19 mouse cellular contexts compared by ENCODE assay signal in the genomic region with DNA sequence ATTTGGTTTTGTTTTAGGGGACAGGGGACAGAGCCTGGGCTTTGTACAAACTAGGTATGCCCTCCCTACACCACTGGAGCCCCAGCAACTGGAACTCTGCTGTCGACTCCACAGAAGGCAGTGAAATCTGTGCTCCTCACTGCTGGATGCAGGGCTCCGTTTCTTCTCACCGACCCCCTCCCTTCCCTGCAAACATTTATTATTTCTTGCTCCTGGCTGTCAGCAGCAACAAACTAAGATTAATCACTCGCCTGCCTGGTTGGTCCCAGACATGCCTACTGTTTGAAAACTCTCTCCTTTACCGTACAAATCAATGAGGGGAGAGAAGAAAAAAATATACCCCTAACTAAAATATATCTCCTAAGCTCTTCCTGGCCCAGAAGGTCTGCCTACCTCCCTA. TPM values are rescaled to one million over a fixed set of nuclear protein-coding genes. Genes with fewer than 3 reads are reported as not detected.
DNase-seq lines count a peak whose midpoint lies in the region; ATAC-seq and TF ChIP-seq lines count a peak whose summit lies in the region.
"Had no signal": no experiment of that assay in that cellular context is flagged by ENCODE, and none has a peak within 500 bp of the region (broad histone marks: within the 10 kb centered on the region; RNA-seq: fewer than 3 reads in every experiment).

No protein-coding gene starts in this region.

- no peak for DNase-seq in heart, adult 9 months (ENCODE audit: low spot score in 2 of 2)
- no peak for DNase-seq in stomach, postnatal 0 days (ENCODE audit: low spot score)
- no peak for DNase-seq in thymus, postnatal 4 days
- DNase-seq: adrenal gland, postnatal 10 days; B cell, adult 2 months; cerebellum, adult 11-12 months; cerebellum, postnatal 25 days; heart, adult 18-20 months; heart, postnatal 14 days; kidney, adult 2 months; lung, adult 2 months; lung, postnatal 36 days had no signal

- no peak for ATAC-seq in heart, embryonic 13.5 days (ENCODE audit: extremely low read depth, insufficient number of reproducible peaks, low FRiP score, low TSS enrichment)
- ATAC-seq in stomach, embryonic 14.5 days (ENCODE audit: insufficient number of reproducible peaks, insufficient read depth, low FRiP score, low read depth): no peak
- ATAC-seq in stomach, postnatal 0 days (ENCODE audit: low FRiP score, low TSS enrichment): no peak
- peak; percentile 40 for ATAC-seq in hindbrain, embryonic 16.5 days
- ATAC-seq in CD4-positive, CD25-positive, alpha-beta regulatory T cell, adult 4 months: no peak

- H3K9ac ChIP-seq in heart, embryonic 13.5 days: 0 out of 2 replicates have a peak overlapping the region, but pooled peaks have one; percentile 40
- no peak overlapping the region for H3K9ac ChIP-seq in stomach, embryonic 14.5 days (replicated peaks; ENCODE audit: low read depth, low read length)
- no peak overlapping the region for H3K9ac ChIP-seq in stomach, postnatal 0 days (ENCODE audit: low read length)
- H3K9ac ChIP-seq in hindbrain, embryonic 16.5 days (ENCODE audit: low read depth, low read length): no peak overlapping the region
- H3K9ac ChIP-seq: embryonic facial prominence, embryonic 13.5 days had no signal

- H3K27me3 ChIP-seq in heart, embryonic 13.5 days (replicated peaks): peaks cover 17% of the 10 kb centered on the region; the same call in 1 of the 2 replicates
- H3K27me3 ChIP-seq in stomach, embryonic 14.5 days (ENCODE audit: control insufficient read depth, insufficient read depth, low read length): no peaks in the 10 kb centered on the region
- no peaks in the 10 kb centered on the region for H3K27me3 ChIP-seq in stomach, postnatal 0 days (ENCODE audit: control insufficient read depth, insufficient read depth, low read length)
- H3K27me3 ChIP-seq in hindbrain, embryonic 16.5 days (replicated peaks; ENCODE audit: control insufficient read depth, insufficient read depth, low read length): no peaks in the 10 kb centered on the region
- H3K27me3 ChIP-seq: embryonic facial prominence, embryonic 13.5 days had no signal

- TF ChIP-seq EP300 in stomach, postnatal 0 days (optimal IDR thresholded peaks at IDR 0.05): no peak

- no peak overlapping the region for H3K4me3 ChIP-seq in heart, embryonic 13.5 days
- H3K4me3 ChIP-seq in stomach, embryonic 14.5 days (ENCODE audit: low read depth, low read length): no peak overlapping the region
- H3K4me3 ChIP-seq in stomach, postnatal 0 days (ENCODE audit: low read depth, low read length): no peak overlapping the region
- H3K4me3 ChIP-seq in hindbrain, embryonic 16.5 days (ENCODE audit: low read length): no peak overlapping the region
- H3K4me3 ChIP-seq: embryonic facial prominence, embryonic 13.5 days; myocyte had no signal

- peaks cover 31% of the 10 kb centered on the region for H3K36me3 ChIP-seq in heart, embryonic 13.5 days
- H3K36me3 ChIP-seq in stomach, embryonic 14.5 days (ENCODE audit: control insufficient read depth, insufficient read depth, low read length): peaks cover 5% of the 10 kb centered on the region; the same call in 1 of the 2 replicates
- peaks cover 6% of the 10 kb centered on the region; the same call in 1 of the 2 replicates for H3K36me3 ChIP-seq in stomach, postnatal 0 days (ENCODE audit: control insufficient read depth, insufficient read depth, low read length)
- H3K36me3 ChIP-seq in hindbrain, embryonic 16.5 days (ENCODE audit: control insufficient read depth, insufficient read depth, low read length): no peaks in the 10 kb centered on the region

- no peak for TF ChIP-seq CTCF in stomach, postnatal 0 days (IDR thresholded peaks at IDR 0.05; ENCODE audit: low read depth)

- H3K27ac ChIP-seq in heart, embryonic 13.5 days (replicated peaks): no peak overlapping the region
- peak overlapping the region; percentile 44 for H3K27ac ChIP-seq in stomach, embryonic 14.5 days (ENCODE audit: low read length)
- H3K27ac ChIP-seq in stomach, postnatal 0 days (replicated peaks): no peak overlapping the region
- H3K27ac ChIP-seq in hindbrain, embryonic 16.5 days (ENCODE audit: low read depth, low read length): peak overlapping the region; percentile 50
- H3K27ac ChIP-seq: embryonic facial prominence, embryonic 13.5 days had no signal

- peaks cover 89% of the 10 kb centered on the region for H3K4me1 ChIP-seq in heart, embryonic 13.5 days
- peaks cover 46% of the 10 kb centered on the region for H3K4me1 ChIP-seq in stomach, embryonic 14.5 days (ENCODE audit: control insufficient read depth, insufficient read depth, low read length)
- H3K4me1 ChIP-seq in stomach, postnatal 0 days (replicated peaks; ENCODE audit: control insufficient read depth, insufficient read depth): 0 out of 2 replicates have a peak, but pooled peaks cover 4% of the 10 kb centered on the region
- peaks cover 25% of the 10 kb centered on the region for H3K4me1 ChIP-seq in hindbrain, embryonic 16.5 days (ENCODE audit: control insufficient read depth, insufficient read depth, low read depth, low read length)

- no peaks in the 10 kb centered on the region for H3K9me3 ChIP-seq in heart, embryonic 13.5 days
- no peaks in the 10 kb centered on the region for H3K9me3 ChIP-seq in stomach, embryonic 14.5 days (ENCODE audit: control insufficient read depth, low read depth, low read length)
- no peaks in the 10 kb centered on the region for H3K9me3 ChIP-seq in stomach, postnatal 0 days (ENCODE audit: control insufficient read depth, low read length)
- H3K9me3 ChIP-seq in hindbrain, embryonic 16.5 days (ENCODE audit: control insufficient read depth, low read length): no peaks in the 10 kb centered on the region
- H3K9me3 ChIP-seq: embryonic facial prominence, embryonic 13.5 days had no signal

- H3K4me2 ChIP-seq in heart, embryonic 13.5 days: no peak overlapping the region
- H3K4me2 ChIP-seq in stomach, embryonic 14.5 days (replicated peaks; ENCODE audit: low read depth, low read length): no peak overlapping the region
- no peak overlapping the region for H3K4me2 ChIP-seq in stomach, postnatal 0 days (replicated peaks; ENCODE audit: low read depth)
- H3K4me2 ChIP-seq in hindbrain, embryonic 16.5 days (ENCODE audit: low read length): no peak overlapping the region
- H3K4me2 ChIP-seq: embryonic facial prominence, embryonic 13.5 days; liver, embryonic 11.5 days had no signal

- WGBS in heart, embryonic 13.5 days: 54% methylated on average over 5 of the region's 5 CpGs
- WGBS in stomach, embryonic 14.5 days: 11% methylated on average over 5 of the region's 5 CpGs
- WGBS in stomach, postnatal 0 days: 15% methylated on average over 5 of the region's 5 CpGs
- WGBS in hindbrain, embryonic 16.5 days: 28% methylated on average over 5 of the region's 5 CpGs

RNA-seq across cellular contexts. Expression of gene Slc25a51, which starts 30.7 kb away (rescaled TPM):
- polyA plus RNA-seq in heart, embryonic 13.5 days (2015; fragmentation: Nextera tagmentation; extraction: Ambion mirVana): 59.0 and 64.6 TPM in 2 replicates
- polyA plus RNA-seq in stomach, embryonic 14.5 days (2014; fragmentation: Nextera tagmentation; extraction: Ambion mirVana): 63.4 and 67.6 TPM in 2 replicates
- polyA plus RNA-seq in stomach, postnatal 0 days (2015; fragmentation: Nextera tagmentation; extraction: Ambion mirVana): 39.9 and 40.5 TPM in 2 replicates
- polyA plus RNA-seq in hindbrain, embryonic 16.5 days (2015; fragmentation: Nextera tagmentation; extraction: Ambion mirVana): 59.4 and 72.2 TPM in 2 replicates
- 10 to 100 TPM; 41.0 to 66.6 TPM for polyA plus RNA-seq in CD4-positive, CD25-positive, alpha-beta regulatory T cell, adult 4 months (2017; shearing (Covaris generic))

Comparison
In these comparisons a context has a peak if more than half of its experiments do, and no peak if none do; other contexts are left out.
1. H3K27ac ChIP-seq: peak in stomach, embryonic 14.5 days (single experiment) and hindbrain, embryonic 16.5 days (single experiment); none in heart, embryonic 13.5 days (single experiment) and stomach, postnatal 0 days (single experiment).